Mouse (Mus musculus) liver, embryonic 11.5 days (tissue): Measurements from ENCODE around the gene Gm49383. TPM values are rescaled to one million over a fixed set of nuclear protein-coding genes. Genes with fewer than 3 reads are reported as not detected.

Source experiments
- ATAC-seq: fragments of 200-750 bp; cut with Nextera tagmentation; replicated peaks from 2 replicates; pipeline ENCODE4 v1.8.0; 2017; ENCODE audit warnings: moderate number of reproducible peaks, mild to moderate bottlenecking, moderate TSS enrichment, moderate library complexity; ENCODE audit not compliant: low FRiP score
- DNase-seq: peaks from one replicate; pipeline ENCODE4 v3.0.0-alpha.2; 2017; ENCODE audit warnings: low spot score
- H3K27ac ChIP-seq: fragments of 300-500 bp; sonication (generic); 2 replicates; pipeline ENCODE4 v1.5.1; 2014; ENCODE audit warnings: mild to moderate bottlenecking, low read depth, low read length, control low read depth
- H3K27me3 ChIP-seq: fragments of 300-500 bp; sonication (generic); replicated peaks from 2 replicates; pipeline ENCODE4 v1.6.1; 2014; ENCODE audit warnings: low read length, mixed read lengths; ENCODE audit not compliant: control insufficient read depth, insufficient read depth
- H3K36me3 ChIP-seq: fragments of 300-500 bp; sonication (generic); 2 replicates; pipeline ENCODE4 v1.6.1; 2014; ENCODE audit warnings: mild to moderate bottlenecking, low read length, moderate library complexity, mixed read lengths; ENCODE audit not compliant: control insufficient read depth, insufficient read depth
- H3K4me1 ChIP-seq: fragments of 300-500 bp; sonication (generic); replicated peaks from 2 replicates; pipeline ENCODE4 v1.6.1; 2014; ENCODE audit warnings: low read length, mixed read lengths; ENCODE audit not compliant: control insufficient read depth, insufficient read depth
- H3K4me2 ChIP-seq: fragments of 300-500 bp; sonication (generic); 2 replicates; pipeline ENCODE4 v1.6.1; 2014; ENCODE audit warnings: mild to moderate bottlenecking, control low read depth, moderate library complexity
- H3K4me3 ChIP-seq: fragments of 300-500 bp; sonication (generic); 2 replicates; pipeline ENCODE4 v1.5.1; 2014; ENCODE audit warnings: low read depth, low read length, control low read depth
- H3K9ac ChIP-seq: fragments of 300-500 bp; sonication (generic); 2 replicates; pipeline ENCODE4 v1.6.1; 2014; ENCODE audit warnings: low read depth, low read length, control low read depth
- H3K9me3 ChIP-seq: fragments of 300-500 bp; sonication (generic); 2 replicates; pipeline ENCODE4 v1.6.1; 2016; ENCODE audit warnings: low read length, inconsistent platforms, mixed read lengths; ENCODE audit not compliant: control insufficient read depth
- WGBS: fragments of 180-500 bp; shearing (Covaris S2); extraction: QIAGEN DNeasy Blood & Tissue Kit; methylation state at CpG from one replicate; pipeline ENCODE4 v1.1.7; 2014; 5-methylcytosine and 5-hydroxymethylcytosine counted together
- polyA plus RNA-seq: library from polyadenylated mRNA; unstranded; fragments of >200 nt; fragmentation: Nextera tagmentation; extraction: Ambion mirVana; gene quantifications from 2 replicates; pipeline ENCODE4 v1.2.1, GENCODE M21; 2014

The Gm49383 gene
- polyA plus RNA-seq, 1 experiment from 2014 or later: 29.8 TPM

DNA sequence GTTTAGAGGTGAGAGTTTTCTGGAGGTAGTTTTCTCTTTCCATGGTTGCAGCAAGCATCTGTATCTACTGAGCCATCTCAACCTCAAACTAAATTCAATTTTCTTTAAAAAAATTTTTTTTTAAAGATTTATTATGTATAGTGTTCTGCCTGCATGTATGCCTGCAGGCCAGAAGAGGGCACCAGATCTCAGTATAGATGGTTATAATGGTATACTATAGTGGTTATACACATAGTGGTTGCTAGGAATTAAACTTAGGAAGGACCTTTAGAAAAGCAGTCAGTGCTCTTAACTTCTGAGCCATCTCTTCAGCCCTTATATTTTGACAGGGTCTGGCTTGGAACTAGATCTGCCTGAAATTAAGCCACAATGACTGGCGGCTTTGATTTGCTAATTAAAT is 6.4 kb downstream of the Gm49383 start:
- Histone ChIP-seq H3K27ac (no peak overlapping the region), H3K27me3 (no peaks in the 10 kb centered on the region), H3K9me3 (no peaks in the 10 kb centered on the region), H3K4me3 (no peak overlapping the region), H3K4me2 (no peak overlapping the region), H3K4me1 (peaks cover 10% of the 10 kb centered on the region), H3K36me3 (peaks cover 15% of the 10 kb centered on the region), H3K9ac (no peak overlapping the region)
- ATAC-seq: no peak
- 93% methylated on average over 1 of the region's 1 CpGs for whole genome bisulfite sequencing
- DNase-seq: no peak

DNA sequence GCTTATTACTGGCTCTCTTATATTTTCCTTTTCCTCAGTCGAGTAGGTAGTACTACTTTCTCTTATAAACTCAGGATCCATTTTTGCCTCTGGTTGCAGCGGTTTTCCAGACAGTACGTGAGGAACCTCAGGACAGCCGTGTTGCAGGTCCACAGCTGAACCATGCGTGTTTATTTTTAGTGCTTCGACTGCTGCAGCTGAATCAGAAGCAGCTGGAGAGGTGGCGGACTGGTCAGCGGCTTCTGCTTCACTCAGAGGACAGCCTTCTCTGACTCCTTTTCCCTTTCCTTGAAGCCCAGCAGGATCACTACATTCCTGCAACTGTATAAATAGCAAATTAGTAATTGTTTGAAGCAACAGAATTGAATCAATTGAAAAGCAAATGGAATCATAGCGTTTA is 6.8 kb downstream of the Gm49383 start:
- WGBS: 91% methylated on average over 9 of the region's 9 CpGs
- ATAC-seq (no peak), DNase-seq (no peak)
- H3K9me3 ChIP-seq: no peaks in the 10 kb centered on the region
- H3K4me2 ChIP-seq: no peak overlapping the region
- no peak overlapping the region for H3K4me3 ChIP-seq
- peaks cover 14% of the 10 kb centered on the region for H3K4me1 ChIP-seq
- no peak overlapping the region for H3K27ac ChIP-seq
- no peak overlapping the region for H3K9ac ChIP-seq
- H3K36me3 ChIP-seq: peaks cover 15% of the 10 kb centered on the region
- H3K27me3 ChIP-seq: no peaks in the 10 kb centered on the region

DNA sequence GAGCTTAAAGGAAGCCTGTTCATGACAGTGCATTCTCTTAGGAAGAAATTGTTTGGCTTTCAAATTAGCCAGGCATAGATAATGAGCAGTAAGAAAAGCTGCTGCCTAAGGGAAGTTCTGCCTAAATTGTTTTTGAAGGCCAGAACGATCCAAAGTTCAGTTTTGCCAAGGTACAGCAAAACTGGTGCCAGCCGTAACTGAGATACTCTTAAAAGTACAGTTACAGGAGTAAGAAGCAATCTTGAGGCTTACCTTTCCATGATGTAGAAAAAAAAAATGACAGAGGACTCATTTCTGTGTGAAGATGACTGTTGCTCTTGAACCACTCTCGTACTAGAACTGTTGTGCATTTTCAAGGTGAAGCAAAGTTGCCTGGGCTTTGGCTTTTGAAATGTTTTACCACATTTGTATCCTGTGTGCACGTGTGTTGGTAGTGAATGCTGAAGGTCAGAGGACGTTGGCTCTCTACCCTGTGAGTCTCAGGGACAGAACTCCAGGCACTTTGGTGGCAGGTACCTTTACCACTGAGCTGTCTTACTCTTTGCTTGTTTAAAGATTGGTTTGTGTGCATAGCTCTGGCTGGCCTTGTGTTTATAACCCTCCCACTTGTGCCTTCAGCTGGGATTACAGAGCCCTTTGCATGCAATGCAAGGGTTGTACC is 10.0 kb downstream of the Gm49383 start:
- Histone ChIP-seq H3K9me3 (no peaks in the 10 kb centered on the region), H3K9ac (no peak overlapping the region), H3K4me3 (no peak overlapping the region; the same call in 1 of the 2 replicates), H3K4me2 (peak overlapping the region; percentile 41), H3K36me3 (peaks cover 15% of the 10 kb centered on the region), H3K4me1 (peaks cover 12% of the 10 kb centered on the region), H3K27me3 (no peaks in the 10 kb centered on the region), H3K27ac (no peak overlapping the region)
- 63% methylated on average over 5 of the region's 5 CpGs for WGBS
- DNase-seq (no peak), ATAC-seq (no peak)

DNA sequence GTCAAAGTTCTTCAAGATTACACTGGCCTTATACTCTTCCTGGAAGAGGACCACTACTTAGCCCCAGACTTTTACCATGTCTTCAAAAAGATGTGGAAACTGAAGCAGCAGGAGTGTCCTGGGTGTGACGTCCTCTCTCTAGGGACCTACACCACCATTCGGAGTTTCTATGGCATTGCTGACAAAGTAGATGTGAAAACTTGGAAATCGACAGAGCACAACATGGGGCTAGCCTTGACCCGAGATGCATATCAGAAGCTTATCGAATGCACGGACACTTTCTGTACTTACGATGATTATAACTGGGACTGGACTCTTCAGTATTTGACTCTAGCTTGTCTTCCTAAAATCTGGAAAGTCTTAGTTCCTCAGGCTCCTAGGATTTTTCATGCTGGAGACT is 11.5 kb downstream of the Gm49383 start:
- Histone ChIP-seq H3K4me1 (peaks cover 12% of the 10 kb centered on the region), H3K4me2 (peak overlapping the region; percentile 98), H3K4me3 (peak overlapping the region; percentile 94), H3K27ac (peak overlapping the region; percentile 89; the same call in 1 of the 2 replicates), H3K9me3 (no peaks in the 10 kb centered on the region), H3K27me3 (no peaks in the 10 kb centered on the region), H3K36me3 (peaks cover 20% of the 10 kb centered on the region; the same call in 1 of the 2 replicates), H3K9ac (peak overlapping the region; percentile 91)
- 52% methylated on average over 7 of the region's 7 CpGs for WGBS
- DNase-seq: no peak
- no peak for ATAC-seq

DNA sequence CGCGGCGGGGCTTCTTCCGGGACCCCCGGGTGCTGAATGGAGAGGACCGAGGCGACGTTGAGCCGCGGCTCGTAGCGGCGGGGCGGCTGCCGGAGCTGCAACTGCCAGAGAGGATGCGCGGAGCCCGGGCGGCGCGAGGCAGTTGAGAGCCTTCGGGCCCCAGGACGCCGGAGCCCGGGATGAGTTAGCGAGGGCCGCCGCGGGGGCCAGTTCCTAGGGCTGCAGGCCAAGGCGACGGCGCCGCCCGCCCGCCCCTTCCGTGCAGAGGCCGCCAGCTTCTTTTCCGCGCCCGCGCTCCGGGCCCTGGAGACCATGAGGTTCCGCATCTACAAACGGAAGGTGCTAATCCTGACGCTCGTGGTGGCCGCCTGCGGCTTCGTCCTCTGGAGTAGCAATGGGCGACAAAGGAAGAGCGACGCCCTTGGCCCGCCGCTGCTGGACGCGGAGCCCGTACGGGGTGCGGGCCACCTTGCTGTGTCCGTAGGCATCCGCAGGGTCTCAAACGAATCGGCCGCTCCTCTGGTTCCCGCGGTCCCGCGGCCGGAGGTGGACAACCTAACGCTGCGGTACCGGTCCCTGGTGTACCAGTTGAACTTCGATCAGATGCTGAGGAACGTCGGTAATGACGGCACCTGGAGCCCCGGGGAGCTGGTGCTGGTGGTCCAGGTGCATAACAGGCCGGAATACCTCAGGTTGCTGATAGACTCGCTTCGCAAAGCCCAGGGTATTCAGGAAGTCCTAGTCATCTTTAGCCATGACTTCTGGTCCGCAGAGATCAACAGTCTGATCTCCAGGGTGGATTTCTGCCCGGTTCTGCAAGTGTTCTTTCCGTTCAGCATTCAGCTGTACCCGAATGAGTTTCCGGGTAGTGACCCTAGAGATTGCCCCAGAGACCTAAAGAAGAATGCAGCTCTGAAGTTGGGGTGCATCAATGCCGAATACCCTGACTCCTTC is 12.3 kb downstream of the Gm49383 start:
- peaks cover 12% of the 10 kb centered on the region for H3K4me1 ChIP-seq
- WGBS: 2% methylated on average over 80 of the region's 86 CpGs
- H3K36me3 ChIP-seq: peaks cover 17% of the 10 kb centered on the region; the same call in 1 of the 2 replicates
- H3K9me3 ChIP-seq: no peaks in the 10 kb centered on the region
- ATAC-seq: peak; percentile 52
- H3K9ac ChIP-seq: peak overlapping the region; percentile 91
- H3K27ac ChIP-seq: peak overlapping the region; percentile 89
- H3K27me3 ChIP-seq: no peaks in the 10 kb centered on the region
- peak overlapping the region; percentile 98 for H3K4me2 ChIP-seq
- no peak for DNase-seq
- peak overlapping the region; percentile 94 for H3K4me3 ChIP-seq

DNA sequence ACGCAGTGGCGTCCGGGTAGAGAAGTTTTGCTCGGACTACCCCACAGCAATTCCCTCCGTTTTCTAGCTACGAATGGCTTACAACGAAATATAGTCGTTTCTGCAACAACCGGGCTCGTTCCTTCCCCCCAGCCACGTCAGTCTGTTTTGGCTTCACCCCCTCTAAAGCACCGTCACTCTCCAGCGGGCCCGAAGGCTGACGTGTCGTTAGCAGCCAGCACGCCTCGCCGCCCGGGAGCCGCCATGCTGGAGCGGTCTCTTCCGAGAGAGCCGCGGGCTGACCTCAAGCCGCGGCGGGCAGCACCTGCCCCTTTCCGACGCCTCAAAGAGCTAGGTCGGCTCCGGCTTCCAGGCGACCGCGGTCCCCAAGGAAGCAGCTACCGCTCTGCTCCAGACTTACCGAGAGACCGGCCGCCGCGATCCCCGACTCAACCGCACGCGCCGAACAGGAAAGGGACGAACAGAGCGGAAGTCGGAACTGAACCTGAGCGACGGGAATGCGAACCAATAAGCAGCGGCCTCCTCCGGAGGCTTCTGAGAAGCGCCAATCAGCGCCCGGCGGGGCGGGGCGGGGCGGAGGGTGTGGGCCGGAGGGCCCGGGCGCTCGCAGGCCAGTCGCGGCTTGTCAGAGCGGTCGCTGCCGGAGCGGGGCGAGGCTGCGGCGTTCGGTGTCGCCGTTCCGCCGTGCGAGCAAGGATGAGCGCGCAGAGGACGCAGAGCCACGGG is 13.2 kb downstream of the Gm49383 start, which contains the start of the genes Rpl36al and Mgat2:
Rpl36al (minus strand) TSS at position 501 of the 726 bp plus-strand sequence.
Mgat2 (plus strand) TSS at position 575 of the 726 bp plus-strand sequence.
- WGBS: under 1% methylated on average over 83 of the region's 84 CpGs
- H3K4me2 ChIP-seq: peak within 1 kb of the TSS; percentile 98
- H3K27me3 ChIP-seq: no peaks in the 10 kb centered on the region
- peaks cover 12% of the 10 kb centered on the region for H3K4me1 ChIP-seq
- H3K9me3 ChIP-seq: no peaks in the 10 kb centered on the region
- H3K9ac ChIP-seq: peak within 1 kb of the TSS; percentile 91
- ATAC-seq (peak; percentile 97), DNase-seq (peak; percentile 95)
- H3K36me3 ChIP-seq: peaks cover 14% of the 10 kb centered on the region; the same call in 1 of the 2 replicates
- H3K4me3 ChIP-seq: peak within 1 kb of the TSS; percentile 94
- H3K27ac ChIP-seq: peak within 1 kb of the TSS; percentile 89

DNA sequence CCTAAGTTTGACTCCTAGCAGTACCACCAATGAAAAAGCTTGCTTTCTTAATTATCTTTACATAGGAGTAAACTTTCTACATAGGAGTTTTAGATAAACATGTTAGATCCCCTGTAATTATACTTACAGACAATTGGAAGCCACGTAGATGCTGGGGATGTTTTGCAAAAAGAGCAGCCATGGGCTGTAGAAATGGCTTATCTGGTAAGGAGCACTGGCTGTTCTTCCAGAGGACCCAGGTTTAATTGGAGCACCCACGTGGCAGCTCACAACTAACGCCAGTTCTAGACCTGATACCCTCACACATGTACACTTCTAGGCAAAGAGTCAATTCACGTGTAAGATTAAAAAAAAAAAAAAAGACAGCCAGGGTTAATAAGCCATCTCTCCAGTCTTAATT is 15.1 kb downstream of the Gm49383 start:
- Histone ChIP-seq H3K4me1 (peaks cover 7% of the 10 kb centered on the region; the same call in 1 of the 2 replicates), H3K4me2 (no peak overlapping the region), H3K4me3 (no peak overlapping the region), H3K9me3 (no peaks in the 10 kb centered on the region), H3K9ac (no peak overlapping the region), H3K27me3 (no peaks in the 10 kb centered on the region), H3K36me3 (peaks cover 12% of the 10 kb centered on the region; the same call in 1 of the 2 replicates), H3K27ac (no peak overlapping the region)
- ATAC-seq (no peak), DNase-seq (no peak)
- WGBS: 80% methylated on average over 4 of the region's 4 CpGs

DNA sequence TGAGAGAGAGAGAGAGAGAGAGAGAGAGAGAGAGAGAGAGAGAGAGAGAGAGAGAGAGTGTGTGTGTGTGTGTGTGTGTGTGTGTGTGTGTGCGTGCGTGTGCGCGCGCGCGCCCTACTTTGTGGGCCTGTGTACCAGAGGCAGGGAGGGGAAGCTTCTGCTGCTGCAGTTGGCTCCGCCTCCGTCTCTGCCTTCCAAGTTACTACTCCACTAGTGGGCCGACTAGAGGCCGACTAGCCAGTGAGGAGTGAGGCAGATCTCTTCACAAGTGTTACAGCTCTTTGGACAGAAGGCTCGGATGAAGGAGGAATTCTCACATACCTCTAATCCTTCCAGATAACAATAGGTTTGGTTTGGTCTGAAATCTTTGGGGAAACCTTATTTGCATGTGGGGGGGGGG is 17.5 kb downstream of the Gm49383 start:
- H3K36me3 ChIP-seq: peaks cover 26% of the 10 kb centered on the region
- no peak for ATAC-seq
- 66% methylated on average over 12 of the region's 12 CpGs for WGBS
- no peak overlapping the region for H3K4me2 ChIP-seq
- no peaks in the 10 kb centered on the region for H3K4me1 ChIP-seq
- DNase-seq: no peak
- H3K9ac ChIP-seq: no peak overlapping the region
- H3K27me3 ChIP-seq: no peaks in the 10 kb centered on the region
- no peak overlapping the region for H3K4me3 ChIP-seq
- no peak overlapping the region for H3K27ac ChIP-seq
- no peaks in the 10 kb centered on the region for H3K9me3 ChIP-seq
